Mouse (Mus musculus) kidney, embryonic 15.5 days (tissue): ENCODE measurements around the gene Olfr884. TPM values are rescaled to one million over a fixed set of nuclear protein-coding genes. Genes with fewer than 3 reads are reported as not detected.

ENCODE experiments used
- ATAC-seq: fragments of 200-750 bp; cut with Nextera tagmentation; replicated peaks from 2 replicates; pipeline ENCODE4 v1.8.0; 2017; ENCODE audit warnings: moderate TSS enrichment; ENCODE audit not compliant: low FRiP score
- H3K27ac ChIP-seq: fragments of 300-500 bp; sonication (generic); 2 replicates; pipeline ENCODE4 v1.5.1; 2015; ENCODE audit warnings: mild to moderate bottlenecking, inconsistent platforms
- H3K27me3 ChIP-seq: fragments of 300-500 bp; sonication (generic); 2 replicates; pipeline ENCODE4 v1.6.1; 2015; ENCODE audit warnings: inconsistent platforms
- H3K36me3 ChIP-seq: fragments of 300-500 bp; sonication (generic); 2 replicates; pipeline ENCODE4 v1.6.1; 2015; ENCODE audit warnings: inconsistent platforms
- H3K4me1 ChIP-seq: fragments of 300-500 bp; sonication (generic); 2 replicates; pipeline ENCODE4 v1.6.1; 2015; ENCODE audit warnings: inconsistent platforms
- H3K4me2 ChIP-seq: fragments of 300-500 bp; sonication (generic); 2 replicates; pipeline ENCODE4 v1.6.1; 2015; ENCODE audit warnings: moderate library complexity, mild to moderate bottlenecking, inconsistent platforms
- H3K4me3 ChIP-seq: fragments of 300-500 bp; sonication (generic); replicated peaks from 2 replicates; pipeline ENCODE4 v1.5.1; 2015; ENCODE audit warnings: mild to moderate bottlenecking, inconsistent platforms
- H3K9ac ChIP-seq: fragments of 300-500 bp; sonication (generic); 2 replicates; pipeline ENCODE4 v1.6.1; 2015; ENCODE audit warnings: mild to moderate bottlenecking, inconsistent platforms
- H3K9me3 ChIP-seq: fragments of 300-500 bp; sonication (generic); replicated peaks from 2 replicates; pipeline ENCODE4 v1.6.1; 2016; ENCODE audit warnings: inconsistent platforms
- WGBS: fragments of 180-500 bp; shearing (Covaris S2); methylation state at CpG from one replicate; pipeline ENCODE4 v1.1.7; 2015; ENCODE audit warnings: mixed read lengths; 5-methylcytosine and 5-hydroxymethylcytosine counted together
- polyA plus RNA-seq: library from polyadenylated mRNA; unstranded; fragments of >200 nt; fragmentation: Nextera tagmentation; extraction: Ambion mirVana; gene quantifications from 2 replicates; pipeline ENCODE4 v1.2.1, GENCODE M21; 2015

Gene Olfr884
- polyA plus RNA-seq: not detected in 2 replicates

DNA sequence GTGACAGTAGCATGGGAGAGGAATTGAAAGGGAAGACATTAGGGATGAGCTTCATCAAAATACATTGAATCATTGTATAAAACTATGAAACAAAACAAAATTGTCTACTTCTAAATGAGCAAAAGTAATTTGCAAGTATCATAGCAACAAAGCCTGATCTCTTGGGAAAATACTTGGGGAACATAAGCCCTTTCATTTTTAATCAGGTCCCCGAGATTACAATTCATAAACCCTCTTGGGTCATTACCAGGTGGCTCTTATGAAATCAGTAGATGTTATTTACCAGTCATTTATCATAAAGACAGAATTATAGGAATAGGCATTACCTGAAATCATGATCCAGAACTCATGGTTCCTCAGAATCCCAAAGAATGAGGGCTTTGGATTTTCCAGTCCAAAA is at the start of gene Olfr884:
Gene Olfr884, plus strand, starts transcription at position 301 of the 400 bp plus-strand sequence.
- no peak within 1 kb of the TSS for H3K9ac ChIP-seq
- H3K4me3 ChIP-seq: no peak within 1 kb of the TSS
- ATAC-seq: no peak
- WGBS: 76% methylated on average over 1 of the region's 1 CpGs
- H3K4me1 ChIP-seq: no peaks in the 10 kb centered on the region
- no peaks in the 10 kb centered on the region for H3K27me3 ChIP-seq
- no peak within 1 kb of the TSS for H3K27ac ChIP-seq
- no peaks in the 10 kb centered on the region for H3K9me3 ChIP-seq
- H3K4me2 ChIP-seq: no peak within 1 kb of the TSS
- H3K36me3 ChIP-seq: no peaks in the 10 kb centered on the region

DNA sequence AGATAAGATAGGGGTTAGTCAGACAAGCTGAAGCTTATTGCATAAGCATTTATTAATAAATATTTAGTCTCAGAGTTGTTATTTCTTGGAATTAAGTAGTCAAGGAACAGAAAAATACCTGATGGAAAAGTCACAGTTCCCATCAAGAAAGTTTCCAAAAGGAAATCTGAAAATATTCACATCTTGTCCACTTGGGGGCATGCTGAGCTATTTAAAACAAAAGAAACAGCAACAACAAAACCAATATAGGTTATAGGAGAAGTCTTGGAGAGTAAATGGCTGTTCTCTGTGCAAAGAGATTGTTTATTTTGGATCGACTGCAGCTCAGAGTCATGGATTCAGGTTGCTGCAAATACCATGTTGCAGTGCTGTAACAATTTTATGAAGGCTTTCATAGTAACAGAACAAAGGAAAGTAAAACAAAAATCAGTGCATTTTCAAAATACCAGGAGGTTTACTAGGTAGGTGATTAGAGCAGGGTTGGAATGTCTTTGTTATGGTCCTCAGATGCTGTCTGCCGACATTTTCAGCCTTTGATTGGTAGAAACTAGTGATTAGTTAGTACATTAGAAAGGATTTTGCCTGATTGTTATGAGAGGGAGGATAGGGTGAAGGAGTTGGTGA is 47.7 kb upstream of the Olfr884 start:
- 34% methylated on average over 2 of the region's 2 CpGs for WGBS
- no peak overlapping the region for H3K4me3 ChIP-seq
- H3K9me3 ChIP-seq: no peaks in the 10 kb centered on the region
- no peak overlapping the region for H3K9ac ChIP-seq
- no peaks in the 10 kb centered on the region for H3K4me1 ChIP-seq
- no peak overlapping the region for H3K27ac ChIP-seq
- H3K36me3 ChIP-seq: no peaks in the 10 kb centered on the region
- no peaks in the 10 kb centered on the region for H3K27me3 ChIP-seq
- ATAC-seq: no peak
- H3K4me2 ChIP-seq: no peak overlapping the region

DNA sequence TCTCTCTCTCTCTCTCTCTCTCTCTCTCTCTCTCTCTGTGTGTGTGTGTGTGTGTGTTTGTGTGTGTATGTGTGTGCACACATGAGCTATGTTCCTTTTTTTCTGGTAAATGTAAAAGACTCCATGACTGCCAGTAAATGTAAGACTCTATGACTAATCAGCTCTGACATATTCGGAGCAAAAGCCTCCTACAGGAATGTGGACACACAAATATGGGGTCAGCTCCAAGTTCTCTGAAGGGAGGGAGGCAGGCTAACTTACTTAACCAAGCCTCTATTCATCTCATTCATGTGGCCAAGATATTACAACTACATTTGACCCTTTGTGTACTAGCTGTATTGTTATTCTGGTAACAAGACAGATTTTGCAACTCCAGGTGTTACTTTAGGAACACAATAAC is 46.3 kb upstream of the Olfr884 start:
- Histone ChIP-seq H3K27me3 (no peaks in the 10 kb centered on the region), H3K4me2 (no peak overlapping the region), H3K4me3 (no peak overlapping the region), H3K9me3 (no peaks in the 10 kb centered on the region), H3K9ac (no peak overlapping the region), H3K4me1 (no peaks in the 10 kb centered on the region), H3K36me3 (no peaks in the 10 kb centered on the region), H3K27ac (no peak overlapping the region)
- WGBS: 63% methylated on average over 1 of the region's 1 CpGs
- ATAC-seq: no peak

DNA sequence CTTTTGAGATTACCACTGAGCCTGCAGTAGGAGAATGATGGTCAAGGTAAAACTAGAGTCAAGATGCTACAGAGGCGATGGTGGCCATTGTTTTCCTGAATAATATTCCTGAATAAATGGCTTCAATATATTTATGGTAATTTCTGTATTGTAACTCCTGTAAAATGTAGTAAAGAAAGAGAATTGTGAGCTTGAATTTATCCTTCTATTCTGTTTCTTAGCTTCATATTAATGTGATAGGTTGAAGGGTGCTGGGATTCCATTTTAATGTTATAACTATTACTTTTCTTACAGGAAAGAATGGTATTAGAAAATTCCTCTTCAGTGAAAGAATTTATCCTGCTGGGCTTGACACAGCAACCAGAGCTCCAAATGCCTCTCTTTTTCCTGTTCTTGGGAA is 20.8 kb upstream of the Olfr884 start, which contains the start of gene Olfr883:
Gene Olfr883, plus strand, starts transcription at position 301 of the 400 bp plus-strand sequence.
- no peak for ATAC-seq
- Histone ChIP-seq H3K9ac (no peak within 1 kb of the TSS), H3K4me3 (no peak within 1 kb of the TSS), H3K9me3 (no peaks in the 10 kb centered on the region), H3K36me3 (no peaks in the 10 kb centered on the region), H3K4me1 (no peaks in the 10 kb centered on the region), H3K4me2 (no peak within 1 kb of the TSS), H3K27me3 (no peaks in the 10 kb centered on the region), H3K27ac (no peak within 1 kb of the TSS)
- WGBS: 87% methylated on average over 1 of the region's 1 CpGs

DNA sequence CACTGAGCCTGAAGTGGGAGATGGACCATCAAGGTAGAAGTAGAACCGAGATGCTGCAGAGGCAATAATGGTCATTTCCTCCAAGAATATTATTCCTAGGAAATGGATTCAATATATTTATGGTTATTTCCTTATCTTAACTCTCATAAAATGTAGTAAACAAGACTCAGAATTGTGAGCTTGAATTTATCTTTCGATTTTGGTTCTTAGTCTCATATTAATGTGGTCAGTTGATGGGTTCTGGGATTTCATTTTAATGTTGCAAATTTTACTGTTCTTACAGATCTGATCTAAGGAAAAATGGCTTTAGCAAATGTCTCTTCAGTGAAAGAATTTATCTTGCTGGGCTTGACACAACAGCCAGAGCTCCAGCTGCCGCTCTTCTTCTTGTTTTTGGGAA is 14.7 kb downstream of the Olfr884 start, which contains the start of gene Olfr885:
Gene Olfr885, plus strand, starts transcription at position 301 of the 400 bp plus-strand sequence.
- no peaks in the 10 kb centered on the region for H3K9me3 ChIP-seq
- no peak for ATAC-seq

DNA sequence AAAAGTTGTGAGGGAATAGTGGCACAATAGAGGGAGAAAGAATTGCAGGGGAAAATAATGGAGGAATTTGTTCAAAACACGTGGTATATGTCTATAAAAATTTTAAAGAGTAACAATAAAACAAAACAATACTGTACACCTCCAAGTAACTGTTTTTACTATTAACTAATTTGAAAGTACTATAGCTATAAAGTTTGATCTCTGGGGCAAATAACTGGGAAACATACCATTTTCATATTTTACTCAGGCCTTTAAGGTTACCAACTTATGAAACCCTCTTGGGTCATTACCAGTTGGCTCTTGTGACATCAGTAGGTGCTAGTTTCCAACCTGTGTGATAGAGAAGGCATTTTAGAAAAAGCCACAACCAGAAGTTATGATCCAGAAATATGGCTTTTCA is 37.4 kb downstream of the Olfr884 start, which contains the start of gene Olfr887:
Gene Olfr887, plus strand, starts transcription at position 301 of the 400 bp plus-strand sequence.
- H3K36me3 ChIP-seq: no peaks in the 10 kb centered on the region
- 74% methylated on average over 1 of the region's 1 CpGs for WGBS
- no peaks in the 10 kb centered on the region for H3K9me3 ChIP-seq
- no peak within 1 kb of the TSS for H3K4me3 ChIP-seq
- H3K9ac ChIP-seq: no peak within 1 kb of the TSS
- ATAC-seq: no peak
- no peak within 1 kb of the TSS for H3K27ac ChIP-seq
- H3K27me3 ChIP-seq: no peaks in the 10 kb centered on the region
- H3K4me2 ChIP-seq: no peak within 1 kb of the TSS
- no peaks in the 10 kb centered on the region for H3K4me1 ChIP-seq

More for the DNA sequence above, 14.7 kb downstream of the Olfr884 start, which contains the start of gene Olfr885:
- no peak within 1 kb of the TSS for H3K4me3 ChIP-seq
- no peak within 1 kb of the TSS for H3K27ac ChIP-seq
- WGBS: 90% methylated on average over 3 of the region's 3 CpGs
- no peak within 1 kb of the TSS for H3K4me2 ChIP-seq
- H3K36me3 ChIP-seq: no peaks in the 10 kb centered on the region
- H3K9ac ChIP-seq: no peak within 1 kb of the TSS
- no peaks in the 10 kb centered on the region for H3K27me3 ChIP-seq
- H3K4me1 ChIP-seq: no peaks in the 10 kb centered on the region

Other genes starting within 250 kb of the Olfr884 start
- not detected in 2 replicates for gene Olfr876, start 243.5 kb upstream of the Olfr884 start, polyA plus RNA-seq
- gene Olfr877, start 192.3 kb upstream of the Olfr884 start, polyA plus RNA-seq: not detected in 2 replicates
- gene Olfr145, start 149.8 kb upstream of the Olfr884 start, polyA plus RNA-seq: not detected in 2 replicates
- not detected in 2 replicates for gene Olfr878, start 128.7 kb upstream of the Olfr884 start, polyA plus RNA-seq
- gene Olfr881, start 54.7 kb upstream of the Olfr884 start, polyA plus RNA-seq: not detected in 2 replicates
- gene Olfr883, start 20.7 kb upstream of the Olfr884 start, polyA plus RNA-seq: not detected in 2 replicates
- not detected in 2 replicates for gene Olfr885, start 14.8 kb downstream of the Olfr884 start, polyA plus RNA-seq
- not detected in 2 replicates for gene Olfr887, start 37.5 kb downstream of the Olfr884 start, polyA plus RNA-seq
- not detected in 2 replicates for gene Olfr888, start 61.6 kb downstream of the Olfr884 start, polyA plus RNA-seq
- gene Olfr889, start 68.6 kb downstream of the Olfr884 start, polyA plus RNA-seq: 0.06 and 0.08 TPM in 2 replicates
- gene Olfr890, start 96.0 kb downstream of the Olfr884 start, polyA plus RNA-seq: not detected in 2 replicates
- not detected in 2 replicates for gene Olfr891, start 134.3 kb downstream of the Olfr884 start, polyA plus RNA-seq
- gene Olfr893, start 161.8 kb downstream of the Olfr884 start, polyA plus RNA-seq: not detected in 2 replicates
- gene Olfr894, start 171.5 kb downstream of the Olfr884 start, polyA plus RNA-seq: not detected in 2 replicates
- not detected in 2 replicates for gene Olfr143, start 206.2 kb downstream of the Olfr884 start, polyA plus RNA-seq
- not detected in 2 replicates for gene Olfr895, start 221.3 kb downstream of the Olfr884 start, polyA plus RNA-seq
- gene Olfr896-ps1, start 244.6 kb downstream of the Olfr884 start, polyA plus RNA-seq: not detected in 2 replicates